In the genomic region with DNA sequence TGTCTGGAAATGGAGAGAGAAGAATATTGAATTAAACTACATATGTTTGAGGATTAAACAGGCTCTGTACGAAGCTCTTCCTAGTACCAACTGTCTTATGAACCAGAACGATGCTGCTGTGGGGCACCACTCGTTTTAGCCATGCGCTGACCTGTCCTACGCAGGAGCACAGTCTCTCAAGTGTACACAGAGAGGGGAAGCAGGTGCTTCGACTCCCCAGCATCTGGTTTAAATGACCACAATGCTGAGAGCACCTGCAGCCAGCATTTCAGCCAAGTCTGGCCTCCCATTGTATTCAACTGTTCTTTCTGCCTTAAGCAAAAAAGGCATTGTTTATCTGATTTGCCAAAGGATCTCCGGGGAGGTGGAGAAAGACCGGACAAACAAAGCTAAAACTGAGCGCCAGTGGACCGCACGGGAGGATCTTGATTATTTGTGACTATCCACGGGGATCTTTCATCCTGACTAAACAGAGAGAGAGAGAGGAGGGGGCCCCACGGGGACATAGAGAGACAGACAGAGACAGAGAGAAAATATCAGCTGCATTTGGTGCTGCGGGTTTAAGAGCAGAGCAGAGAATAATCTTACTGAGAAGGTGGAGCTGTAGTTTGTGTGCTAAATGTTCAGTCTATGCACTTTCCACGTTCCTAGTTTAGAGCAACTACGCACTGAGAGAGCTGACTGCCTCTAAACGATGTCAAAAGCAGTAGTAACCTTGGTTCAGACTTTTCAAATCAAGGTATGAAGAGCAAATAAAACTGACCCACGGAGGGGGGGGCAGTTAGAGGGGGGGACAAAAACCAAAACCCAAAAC, we compare ENCODE assay signal across 8 mouse cellular contexts.
A peak's percentile ranks its signal among the peaks of the same experiment; 100 is the strongest.
DNase-seq lines count a peak whose midpoint lies in the region; ATAC-seq and TF ChIP-seq lines count a peak whose summit lies in the region.

No protein-coding gene starts in this region.

- H3K27me3 ChIP-seq in embryonic facial prominence, embryonic 10.5 days (replicated peaks; ENCODE audit: low read depth, poor library complexity, severe bottlenecking), result peaks cover 7% of the 10 kb centered on the region; the same call in 1 of the 2 replicates
- H3K27me3 ChIP-seq in hindbrain, embryonic 14.5 days (ENCODE audit: control insufficient read depth, insufficient read depth, low read length), result no peaks in the 10 kb centered on the region
- H3K27me3 ChIP-seq in liver, postnatal 0 days (ENCODE audit: insufficient read depth, low read length), result no peaks in the 10 kb centered on the region

- H3K9ac ChIP-seq in hindbrain, embryonic 14.5 days, result peak overlapping the region; percentile 61
- H3K9ac ChIP-seq in liver, postnatal 0 days (replicated peaks), result peak overlapping the region; percentile 61

- TF ChIP-seq CTCF in liver, postnatal 0 days (IDR thresholded peaks at IDR 0.05; ENCODE audit: low read depth), result no peak

- peak overlapping the region; percentile 72 for H3K4me2 ChIP-seq in hindbrain, embryonic 14.5 days (replicated peaks)
- peak overlapping the region; percentile 68 for H3K4me2 ChIP-seq in liver, postnatal 0 days (ENCODE audit: low read depth, low read length)

- peaks cover 37% of the 10 kb centered on the region for H3K4me1 ChIP-seq in embryonic facial prominence, embryonic 10.5 days
- H3K4me1 ChIP-seq in hindbrain, embryonic 14.5 days (replicated peaks; ENCODE audit: control insufficient read depth, insufficient read depth, low read length), result 0 out of 2 replicates have a peak, but pooled peaks cover 14% of the 10 kb centered on the region
- peaks cover 14% of the 10 kb centered on the region; the same call in 1 of the 2 replicates for H3K4me1 ChIP-seq in liver, postnatal 0 days (ENCODE audit: insufficient read depth)

- peak overlapping the region; percentile 49 for H3K4me3 ChIP-seq in embryonic facial prominence, embryonic 10.5 days
- peak overlapping the region; percentile 31 for H3K4me3 ChIP-seq in hindbrain, embryonic 14.5 days (replicated peaks; ENCODE audit: low read length)
- peak overlapping the region; percentile 42 for H3K4me3 ChIP-seq in liver, postnatal 0 days (ENCODE audit: low read depth, low read length)

- WGBS in embryonic facial prominence, embryonic 10.5 days, result 26% methylated on average over 18 of the region's 18 CpGs
- 9% methylated on average over 18 of the region's 18 CpGs for WGBS in hindbrain, embryonic 14.5 days
- WGBS in liver, postnatal 0 days (ENCODE audit: insufficient replicate concordance), result 24% methylated on average over 18 of the region's 18 CpGs

- no peak for TF ChIP-seq EP300 in liver, postnatal 0 days (IDR thresholded peaks at IDR 0.05; ENCODE audit: low read depth)

- H3K27ac ChIP-seq in embryonic facial prominence, embryonic 10.5 days (replicated peaks), result peak overlapping the region; percentile 75
- peak overlapping the region; percentile 76 for H3K27ac ChIP-seq in hindbrain, embryonic 14.5 days
- H3K27ac ChIP-seq in liver, postnatal 0 days (ENCODE audit: low read depth), result peak overlapping the region; percentile 30; the same call in 1 of the 2 replicates

- H3K36me3 ChIP-seq in embryonic facial prominence, embryonic 10.5 days (replicated peaks), result no peaks in the 10 kb centered on the region
- H3K36me3 ChIP-seq in hindbrain, embryonic 14.5 days (replicated peaks; ENCODE audit: control insufficient read depth, insufficient read depth), result no peaks in the 10 kb centered on the region
- no peaks in the 10 kb centered on the region for H3K36me3 ChIP-seq in liver, postnatal 0 days (replicated peaks; ENCODE audit: insufficient read depth, low read length)

- intact Hi-C loops in heart, postnatal 36 days (cut with DNase I), result loop anchor here (1.0 to 10.0 kb wide), 5 partner anchors 47 to 708 kb away; no protein-coding TSS in a partner anchor

- peak; percentile 57 for ATAC-seq in hindbrain, embryonic 14.5 days (ENCODE audit: low FRiP score)
- ATAC-seq in liver, postnatal 0 days, result peak; percentile 46

- H3K9me3 ChIP-seq in embryonic facial prominence, embryonic 10.5 days, result no peaks in the 10 kb centered on the region
- no peaks in the 10 kb centered on the region for H3K9me3 ChIP-seq in hindbrain, embryonic 14.5 days (ENCODE audit: control insufficient read depth, low read length)
- no peaks in the 10 kb centered on the region for H3K9me3 ChIP-seq in liver, postnatal 0 days (ENCODE audit: low read length)

- peak; percentile 23 for DNase-seq in heart, adult 8-10 months (ENCODE audit: low spot score)
- DNase-seq in heart, postnatal 36 days, result no peak
- DNase-seq in embryonic facial prominence, embryonic 10.5 days (ENCODE audit: low spot score), result no peak
- DNase-seq in hindbrain, embryonic 14.5 days (ENCODE audit: low spot score), result peak; percentile 62
- DNase-seq in liver, postnatal 0 days, result no peak
- DNase-seq in retina, postnatal 1 day, result peak; percentile 77
- no peak for DNase-seq in urinary bladder, postnatal 4 days (ENCODE audit: low spot score in 2 of 2)
- no peak for DNase-seq in ovary, postnatal 36 days (ENCODE audit: low spot score)

Comparison
In these comparisons a context has a peak if more than half of its experiments do, and no peak if none do; other contexts are left out.
1. DNase-seq: peak in heart, adult 8-10 months (single experiment), hindbrain, embryonic 14.5 days (single experiment) and retina, postnatal 1 day (single experiment); none in heart, postnatal 36 days (0 of 2), embryonic facial prominence, embryonic 10.5 days (single experiment), liver, postnatal 0 days (single experiment), urinary bladder, postnatal 4 days (0 of 2) and ovary, postnatal 36 days (single experiment).
2. Peak in every context shown above with its lines, with median percentiles within 50 percentile points of each other: H3K27ac ChIP-seq and H3K4me3 ChIP-seq.